Mouse (Mus musculus) CD4-positive helper T cell, adult 2 months (primary cell): ENCODE measurements around the gene Rtn2.

Experiments
- DNase-seq: peaks from one replicate; pipeline ENCODE4 v3.0.0-alpha.2; 2012; ENCODE audit warnings: low read depth, missing footprints, low spot score

Gene Rtn2

GRCm38 (mm10) chr7:19282385-19282784, at the start of gene Rtn2:
TSS of gene Rtn2 (plus strand) at chr7:19282624.
- peak; percentile 88 for DNase-seq

- no peak for DNase-seq
These were observed 47.8 kb upstream of the Rtn2 start for GRCm38 (mm10) chr7:19234652-19235051.

GRCm38 (mm10) chr7:19235092-19235671, 47.2 kb upstream of the Rtn2 start:
- DNase-seq: peak; percentile 17

GRCm38 (mm10) chr7:19236411-19236810, 46.0 kb upstream of the Rtn2 start:
- DNase-seq: no peak

GRCm38 (mm10) chr7:19238344-19238743, 44.1 kb upstream of the Rtn2 start:
- DNase-seq: no peak

- DNase-seq: peak; percentile 87
These were observed 43.0 kb upstream of the Rtn2 start for GRCm38 (mm10) chr7:19239423-19239822.

- DNase-seq: no peak
These were observed 42.4 kb upstream of the Rtn2 start for GRCm38 (mm10) chr7:19239986-19240385.

- no peak for DNase-seq
These were observed 41.4 kb upstream of the Rtn2 start for GRCm38 (mm10) chr7:19240905-19241463.

- no peak for DNase-seq
These were observed 40.4 kb upstream of the Rtn2 start for GRCm38 (mm10) chr7:19242005-19242404.

GRCm38 (mm10) chr7:19243858-19244257, 38.6 kb upstream of the Rtn2 start:
- DNase-seq: no peak

GRCm38 (mm10) chr7:19245083-19245482, 37.3 kb upstream of the Rtn2 start:
- DNase-seq: no peak

- no peak for DNase-seq
These were observed 35.6 kb upstream of the Rtn2 start for GRCm38 (mm10) chr7:19246855-19247254.

GRCm38 (mm10) chr7:19247511-19247910, 34.9 kb upstream of the Rtn2 start:
- DNase-seq: no peak

- DNase-seq: no peak
These were observed 30.3 kb upstream of the Rtn2 start for GRCm38 (mm10) chr7:19252078-19252477.

- DNase-seq: no peak
These were observed 29.0 kb upstream of the Rtn2 start for GRCm38 (mm10) chr7:19253437-19253836.

- no peak for DNase-seq
These were observed 27.0 kb upstream of the Rtn2 start for GRCm38 (mm10) chr7:19255395-19255794.

GRCm38 (mm10) chr7:19256567-19256966, 25.9 kb upstream of the Rtn2 start:
- peak; percentile 52 for DNase-seq

GRCm38 (mm10) chr7:19257390-19258022, 24.9 kb upstream of the Rtn2 start:
- DNase-seq: peak; percentile 36

- no peak for DNase-seq
These were observed 24.1 kb upstream of the Rtn2 start for GRCm38 (mm10) chr7:19258336-19258735.

GRCm38 (mm10) chr7:19265147-19265546, 17.3 kb upstream of the Rtn2 start:
- no peak for DNase-seq

GRCm38 (mm10) chr7:19265928-19266822, 16.2 kb upstream of the Rtn2 start:
- peak; percentile 80 for DNase-seq

- DNase-seq: peak; percentile 43
These were observed 15.4 kb upstream of the Rtn2 start for GRCm38 (mm10) chr7:19267051-19267450.
